Mouse (Mus musculus) stomach, embryonic 16.5 days (tissue): Measurements from ENCODE around the gene Slc44a1. TPM values are rescaled to one million over a fixed set of nuclear protein-coding genes. Genes with fewer than 3 reads are reported as not detected.
A peak's percentile ranks its signal among the peaks of the same experiment; 100 is the strongest.

Experiments
- ATAC-seq: fragments of 200-750 bp; cut with Nextera tagmentation; 2 replicates; pipeline ENCODE4 v1.8.0; 2017; ENCODE audit warnings: moderate number of reproducible peaks, moderate TSS enrichment; ENCODE audit not compliant: insufficient read depth, low FRiP score
- H3K27ac ChIP-seq: fragments of 300-500 bp; sonication (generic); 2 replicates; pipeline ENCODE4 v1.5.1; 2014; ENCODE audit warnings: low read length
- H3K27me3 ChIP-seq: fragments of 300-500 bp; sonication (generic); 2 replicates; pipeline ENCODE4 v1.6.1; 2014; ENCODE audit warnings: low read length, control low read depth, mixed read lengths; ENCODE audit not compliant: control insufficient read depth, insufficient read depth
- H3K36me3 ChIP-seq: fragments of 300-500 bp; sonication (generic); 2 replicates; pipeline ENCODE4 v1.6.1; 2014; ENCODE audit warnings: low read length; ENCODE audit not compliant: control insufficient read depth, insufficient read depth
- H3K4me1 ChIP-seq: fragments of 300-500 bp; sonication (generic); 2 replicates; pipeline ENCODE4 v1.6.1; 2014; ENCODE audit warnings: low read length, control low read depth, mixed read lengths; ENCODE audit not compliant: control insufficient read depth, insufficient read depth
- H3K4me2 ChIP-seq: fragments of 300-500 bp; sonication (generic); 2 replicates; pipeline ENCODE4 v1.6.1; 2014; ENCODE audit warnings: low read depth, low read length, mixed read lengths
- H3K4me3 ChIP-seq: fragments of 300-500 bp; sonication (generic); replicated peaks from 2 replicates; pipeline ENCODE4 v1.5.1; 2014; ENCODE audit warnings: mild to moderate bottlenecking, low read length
- H3K9ac ChIP-seq: fragments of 300-500 bp; sonication (generic); 2 replicates; pipeline ENCODE4 v1.6.1; 2014; ENCODE audit warnings: low read length
- H3K9me3 ChIP-seq: fragments of 300-500 bp; sonication (generic); replicated peaks from 2 replicates; pipeline ENCODE4 v1.6.1; 2016; ENCODE audit warnings: low read length, control low read depth; ENCODE audit not compliant: control insufficient read depth
- WGBS: fragments of 180-500 bp; shearing (Covaris S2); extraction: QIAGEN DNeasy Blood & Tissue Kit; methylation state at CpG from one replicate; pipeline ENCODE4 v1.1.7; 2014; 5-methylcytosine and 5-hydroxymethylcytosine counted together
- polyA plus RNA-seq: library from polyadenylated mRNA; unstranded; fragments of >200 nt; fragmentation: Nextera tagmentation; extraction: Ambion mirVana; gene quantifications from 2 replicates; pipeline ENCODE4 v1.2.1, GENCODE M21; 2015

Gene Slc44a1
- polyA plus RNA-seq, 1 experiment from 2014 or later: 17.2 TPM

DNA sequence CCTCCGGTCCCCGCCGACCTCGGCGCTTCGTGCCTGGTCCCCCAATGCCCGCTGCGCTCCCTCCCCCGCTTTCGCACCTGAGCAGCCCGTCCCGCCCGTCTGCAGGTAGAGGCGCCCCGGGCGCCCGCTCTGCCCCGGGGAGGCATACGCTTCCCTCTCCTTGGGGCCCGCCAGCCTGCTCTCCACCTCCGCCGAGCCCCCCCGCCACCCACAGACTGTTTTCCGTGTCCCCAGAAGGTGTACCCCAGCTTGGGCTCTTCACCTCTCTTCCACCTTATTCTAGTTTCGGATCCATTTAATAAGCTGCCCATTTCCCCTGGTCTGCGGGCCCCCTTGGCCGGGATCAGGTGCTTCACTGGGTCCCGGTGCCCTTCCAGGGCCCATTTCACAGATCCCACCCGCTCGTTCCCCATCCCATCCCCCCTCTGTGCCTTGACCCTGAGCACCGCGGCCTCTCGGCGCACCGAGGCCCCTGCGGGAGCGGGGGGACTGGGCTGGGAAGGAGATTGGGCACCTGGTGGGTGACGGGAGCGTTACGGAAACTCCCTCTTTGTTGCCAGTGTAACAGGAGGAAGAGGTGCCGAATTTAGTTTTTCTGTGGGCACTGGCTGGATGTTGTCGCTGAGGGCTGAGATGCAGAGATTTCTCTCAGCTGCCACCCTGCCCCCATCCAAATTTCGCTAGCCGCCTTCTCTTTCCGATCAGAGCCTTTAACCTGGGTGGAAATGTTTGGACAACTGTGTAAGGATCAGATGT, 781 bp downstream of the Slc44a1 start:
- Histone ChIP-seq H3K4me1 (peaks cover 26% of the 10 kb centered on the region), H3K27me3 (no peaks in the 10 kb centered on the region), H3K9me3 (no peaks in the 10 kb centered on the region), H3K36me3 (no peaks in the 10 kb centered on the region), H3K27ac (peak overlapping the region; percentile 96), H3K4me2 (peak overlapping the region; percentile 95), H3K9ac (peak overlapping the region; percentile 91), H3K4me3 (peak overlapping the region; percentile 72)
- no peak for ATAC-seq
- 2% methylated on average over 45 of the region's 45 CpGs for WGBS

DNA sequence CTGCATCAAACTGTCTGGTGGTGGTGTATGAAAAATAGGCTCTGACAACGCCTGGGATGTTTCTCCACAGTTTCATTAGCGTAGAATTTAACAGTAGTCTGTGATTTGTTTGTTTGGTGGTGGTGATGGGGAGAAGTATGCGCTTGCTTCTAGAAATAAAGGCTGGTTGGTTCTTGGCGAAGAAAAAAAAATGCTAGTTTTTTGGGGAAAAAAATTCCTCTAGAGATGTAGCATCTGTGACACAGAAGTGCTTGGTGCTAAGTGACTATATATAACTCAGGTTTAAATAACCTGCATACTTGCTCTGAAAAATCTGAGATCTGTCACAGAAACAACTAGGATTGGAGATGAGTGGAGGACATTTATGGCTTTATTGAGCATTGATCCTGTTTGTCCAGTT, 1.5 kb downstream of the Slc44a1 start:
- Histone ChIP-seq H3K9me3 (no peaks in the 10 kb centered on the region), H3K4me2 (peak overlapping the region; percentile 95), H3K36me3 (no peaks in the 10 kb centered on the region), H3K27me3 (no peaks in the 10 kb centered on the region), H3K4me1 (peaks cover 26% of the 10 kb centered on the region), H3K9ac (no peak overlapping the region), H3K4me3 (peak overlapping the region; percentile 72), H3K27ac (no peak overlapping the region)
- 29% methylated on average over 4 of the region's 4 CpGs for WGBS
- ATAC-seq: no peak

DNA sequence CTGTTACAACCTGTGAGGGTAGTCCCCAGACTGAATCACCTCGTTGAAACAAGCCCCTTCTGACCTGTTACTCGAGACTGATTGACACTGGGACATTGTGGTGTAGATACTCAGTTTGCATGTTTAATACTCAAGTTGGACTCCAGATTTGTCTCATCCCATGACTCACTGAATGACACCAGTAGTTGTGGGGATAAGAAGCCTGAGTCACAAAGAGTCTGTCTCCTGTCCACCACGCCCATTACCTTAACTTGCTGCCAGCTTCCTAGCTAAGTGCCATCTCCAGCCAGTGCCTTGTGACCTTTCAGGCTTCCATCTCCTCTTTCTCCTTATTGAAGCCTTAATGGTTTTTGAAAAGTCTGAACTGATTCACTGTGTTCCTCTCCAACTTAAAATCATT, 6.0 kb downstream of the Slc44a1 start:
- no peaks in the 10 kb centered on the region for H3K27me3 ChIP-seq
- no peak overlapping the region for H3K4me2 ChIP-seq
- H3K9me3 ChIP-seq: no peaks in the 10 kb centered on the region
- 67% methylated on average over 3 of the region's 3 CpGs for WGBS
- H3K36me3 ChIP-seq: no peaks in the 10 kb centered on the region
- peak overlapping the region; percentile 38; the same call in 1 of the 2 replicates for H3K27ac ChIP-seq
- no peak for ATAC-seq
- no peak overlapping the region for H3K9ac ChIP-seq
- H3K4me3 ChIP-seq: no peak overlapping the region
- peaks cover 10% of the 10 kb centered on the region for H3K4me1 ChIP-seq

DNA sequence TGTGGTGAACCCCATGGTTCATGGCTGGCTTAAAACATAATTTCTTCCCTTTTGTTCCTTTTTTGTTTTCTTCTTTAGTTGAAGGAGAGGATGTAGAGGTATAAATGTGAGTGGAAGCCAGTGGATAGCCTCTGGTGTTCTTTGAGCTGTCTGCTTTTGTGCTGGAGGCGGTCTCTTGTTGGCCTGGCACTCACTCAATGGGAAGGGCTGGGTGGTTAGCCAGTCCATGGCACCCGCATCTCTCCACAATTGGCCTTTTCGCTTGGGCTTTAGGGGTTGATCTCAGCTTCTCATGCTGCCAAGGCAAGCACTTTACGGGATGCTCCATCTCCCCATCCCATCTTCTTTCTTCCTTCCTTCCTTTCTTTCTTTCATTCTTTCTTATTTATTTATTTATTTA, 7.6 kb downstream of the Slc44a1 start:
- H3K36me3 ChIP-seq: no peaks in the 10 kb centered on the region
- H3K4me3 ChIP-seq: no peak overlapping the region
- no peaks in the 10 kb centered on the region for H3K9me3 ChIP-seq
- H3K4me2 ChIP-seq: no peak overlapping the region
- ATAC-seq: no peak
- H3K9ac ChIP-seq: no peak overlapping the region
- 97% methylated on average over 4 of the region's 4 CpGs for WGBS
- H3K4me1 ChIP-seq: peaks cover 15% of the 10 kb centered on the region
- H3K27me3 ChIP-seq: no peaks in the 10 kb centered on the region
- H3K27ac ChIP-seq: no peak overlapping the region

DNA sequence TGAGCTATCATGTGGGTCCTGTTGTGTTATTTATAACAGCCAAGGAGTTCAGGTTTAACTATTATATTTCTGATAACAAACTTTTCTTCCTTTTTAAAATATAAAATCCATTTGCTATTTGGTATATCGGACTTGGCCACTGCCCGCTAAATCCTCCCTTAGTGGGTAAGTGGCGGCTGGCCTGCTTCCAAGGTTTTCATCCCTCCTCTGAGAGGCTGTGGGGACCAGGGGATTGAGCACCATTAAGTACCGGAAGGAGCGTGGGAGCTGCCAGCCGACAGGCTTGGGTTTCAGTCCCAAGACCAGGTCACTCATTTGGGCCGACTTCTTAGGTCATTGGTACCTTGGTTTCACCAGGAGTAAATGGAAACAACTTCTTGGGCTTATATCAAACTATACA, 10.5 kb downstream of the Slc44a1 start:
- 64% methylated on average over 7 of the region's 7 CpGs for WGBS
- H3K27me3 ChIP-seq: no peaks in the 10 kb centered on the region
- H3K27ac ChIP-seq: no peak overlapping the region
- no peak overlapping the region for H3K4me3 ChIP-seq
- ATAC-seq: no peak
- no peak overlapping the region for H3K4me2 ChIP-seq
- no peaks in the 10 kb centered on the region for H3K36me3 ChIP-seq
- no peak overlapping the region for H3K9ac ChIP-seq
- H3K4me1 ChIP-seq: peaks cover 28% of the 10 kb centered on the region
- H3K9me3 ChIP-seq: no peaks in the 10 kb centered on the region

DNA sequence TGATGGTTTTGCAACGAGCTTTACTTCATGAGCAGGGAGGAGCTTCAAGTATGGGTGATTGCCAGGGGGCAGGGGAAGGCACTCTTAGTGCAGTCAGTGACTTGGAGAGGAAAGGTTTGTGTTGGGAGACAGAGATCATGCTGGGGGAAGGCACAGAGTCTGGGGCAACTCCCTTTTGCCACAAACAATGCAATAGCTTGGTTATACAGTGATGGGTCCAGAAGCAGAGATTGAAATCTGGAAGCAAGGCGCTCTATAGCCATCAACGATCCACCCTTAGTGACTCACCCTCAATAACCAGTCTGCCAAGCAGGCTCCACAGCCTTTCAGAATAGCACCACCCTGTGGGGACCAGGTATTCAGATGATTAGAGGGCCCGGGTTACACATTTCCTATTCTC, 11.7 kb downstream of the Slc44a1 start:
- H3K9ac ChIP-seq: no peak overlapping the region
- no peaks in the 10 kb centered on the region for H3K27me3 ChIP-seq
- H3K36me3 ChIP-seq: no peaks in the 10 kb centered on the region
- no peak overlapping the region for H3K4me3 ChIP-seq
- 43% methylated on average over 4 of the region's 4 CpGs for WGBS
- ATAC-seq: peak; percentile 67; the same call in 1 of the 2 replicates
- no peak overlapping the region for H3K27ac ChIP-seq
- peaks cover 28% of the 10 kb centered on the region for H3K4me1 ChIP-seq
- no peak overlapping the region for H3K4me2 ChIP-seq
- H3K9me3 ChIP-seq: no peaks in the 10 kb centered on the region

DNA sequence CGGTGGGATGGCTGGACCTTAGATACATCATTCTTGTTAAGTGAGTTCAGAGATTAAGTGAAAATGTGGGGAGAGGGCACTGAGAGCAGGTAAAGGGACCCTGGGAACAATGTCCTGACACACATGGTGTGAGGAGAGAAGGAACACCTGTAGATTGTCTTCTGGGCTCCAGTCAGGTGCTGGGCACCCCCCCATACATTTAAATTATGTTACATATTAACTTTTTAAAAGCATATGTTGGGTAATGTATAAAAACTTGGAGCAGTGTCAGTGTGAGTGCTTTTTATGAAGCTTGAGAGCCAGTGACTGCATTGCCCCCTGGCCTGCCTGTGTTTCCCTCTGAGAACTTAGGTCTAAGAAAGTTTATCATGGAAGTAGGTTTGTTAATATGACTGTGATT, 12.2 kb downstream of the Slc44a1 start:
- Histone ChIP-seq H3K4me3 (no peak overlapping the region), H3K27me3 (no peaks in the 10 kb centered on the region), H3K27ac (0 out of 2 replicates have a peak overlapping the region, but pooled peaks have one; percentile 36), H3K36me3 (no peaks in the 10 kb centered on the region), H3K9me3 (no peaks in the 10 kb centered on the region), H3K4me2 (no peak overlapping the region), H3K9ac (no peak overlapping the region), H3K4me1 (peaks cover 25% of the 10 kb centered on the region)
- no peak for ATAC-seq
- WGBS: 57% methylated on average over 1 of the region's 1 CpGs

DNA sequence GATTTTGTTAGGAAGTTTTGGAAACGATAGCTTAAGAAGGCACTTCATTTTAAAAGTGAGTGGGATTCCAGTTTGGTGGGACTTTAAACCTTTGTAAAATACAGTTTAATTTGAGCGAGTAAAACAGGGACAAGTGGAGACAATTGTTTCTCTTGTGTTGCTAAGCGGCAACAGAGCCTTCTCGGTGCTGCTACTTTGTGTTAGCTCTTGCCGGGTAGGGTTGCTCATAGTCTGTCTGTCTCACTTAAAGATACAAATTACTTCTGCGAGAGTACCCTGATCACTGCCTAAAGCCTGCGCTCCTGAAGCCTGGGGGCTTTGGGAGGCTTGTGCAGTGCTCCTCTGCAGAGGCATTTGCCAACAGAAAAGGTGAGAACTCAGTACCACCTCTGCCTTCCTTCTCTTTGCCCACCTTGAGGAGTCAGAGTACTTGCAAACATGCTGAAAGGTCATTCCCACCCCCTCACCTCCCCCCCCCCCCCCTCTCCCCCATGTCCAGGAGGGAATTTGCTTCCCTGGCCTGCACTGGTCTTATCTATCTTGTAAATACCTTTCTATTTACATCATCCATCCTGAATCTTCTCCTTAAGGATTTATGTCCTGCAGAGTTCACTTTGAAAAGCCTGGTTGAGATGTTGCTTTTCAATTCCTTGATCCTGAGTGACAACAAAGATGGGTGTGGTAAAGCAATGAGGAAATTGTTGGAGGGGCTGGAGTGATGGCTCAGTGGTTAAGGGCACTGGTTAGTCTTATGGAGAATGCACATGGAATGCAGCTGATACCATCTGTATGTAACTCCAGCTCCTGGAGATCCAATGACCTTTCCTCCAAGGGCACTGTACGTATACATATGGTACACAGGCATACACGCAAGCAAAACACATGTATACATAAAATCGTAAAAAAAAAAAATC, 13.0 kb downstream of the Slc44a1 start:
- Histone ChIP-seq H3K27me3 (no peaks in the 10 kb centered on the region), H3K4me2 (no peak overlapping the region), H3K27ac (no peak overlapping the region; the same call in 1 of the 2 replicates), H3K36me3 (no peaks in the 10 kb centered on the region), H3K9me3 (no peaks in the 10 kb centered on the region), H3K9ac (peak overlapping the region; percentile 29; the same call in 1 of the 2 replicates), H3K4me1 (peaks cover 25% of the 10 kb centered on the region), H3K4me3 (no peak overlapping the region)
- 41% methylated on average over 10 of the region's 10 CpGs for WGBS
- no peak for ATAC-seq

DNA sequence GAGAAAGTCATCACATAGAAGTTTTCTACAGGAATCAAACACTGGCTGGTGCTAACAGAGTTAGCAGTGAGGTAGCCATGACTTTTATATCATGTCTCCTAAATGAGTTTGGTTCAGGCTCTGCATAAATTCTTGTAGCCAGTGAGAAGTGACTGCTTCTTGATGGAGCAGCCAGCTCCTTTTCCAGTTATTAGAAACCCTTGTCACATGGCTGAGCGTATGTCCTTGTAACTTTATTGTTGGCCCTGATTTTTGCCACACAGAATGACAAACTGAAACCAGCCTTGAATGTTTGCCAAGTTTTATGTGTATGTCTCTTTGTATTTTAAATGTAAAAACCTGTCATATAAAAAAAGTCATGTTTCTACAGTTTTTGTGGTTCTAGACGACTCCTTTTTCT, 15.7 kb downstream of the Slc44a1 start:
- no peak for ATAC-seq
- 65% methylated on average over 2 of the region's 2 CpGs for WGBS

More for the DNA sequence above, 15.7 kb downstream of the Slc44a1 start:
- Histone ChIP-seq H3K9me3 (no peaks in the 10 kb centered on the region), H3K9ac (no peak overlapping the region), H3K4me3 (no peak overlapping the region), H3K4me2 (no peak overlapping the region), H3K27me3 (no peaks in the 10 kb centered on the region), H3K4me1 (peaks cover 25% of the 10 kb centered on the region), H3K36me3 (no peaks in the 10 kb centered on the region), H3K27ac (no peak overlapping the region)
